Mouse (Mus musculus) ovary, postnatal 14 days (tissue): ENCODE measurements at regions not wholly inside any gene's neighbourhood (a gene's known extent, or its start where the extent isn't known, plus 50 kb on each side); places are given as distances from the start of the nearest gene placed in this dataset.

Experiments
- DNase-seq: peaks from one replicate; pipeline ENCODE4 v3.0.0; 2022; ENCODE audit warnings: low spot score

- peak; percentile 16 for DNase-seq
Measured at GRCm38 (mm10) chr10:81996742-81997536, 51.0 kb upstream of the Zfp873 start.
